Mouse (Mus musculus): ENCODE results near the gene Gm42906. TPM values are rescaled to one million over a fixed set of nuclear protein-coding genes. Genes with fewer than 3 reads are reported as not detected.

Gm42906 gene
- total RNA-seq, 2 experiments from 2014 or later = not detected

GRCm38 (mm10) chr5:151024483-151024882, 403.5 kb downstream of the Gm42906 start:
- no peak for DNase-seq (ENCODE audit: low spot score in 2 of 2)
- intact Hi-C loops (cut with DNase I) = no loop called here

GRCm38 (mm10) chr5:151023461-151023860, 404.5 kb downstream of the Gm42906 start:
- intact Hi-C loops (cut with DNase I) = no loop called here
- DNase-seq (ENCODE audit: low spot score in 2 of 2) = peak; percentile 37 to 61

- intact Hi-C loops (cut with DNase I) = no loop called here
Observed at GRCm38 (mm10) chr5:151022939-151023338, 405.0 kb downstream of the Gm42906 start.

DNA sequence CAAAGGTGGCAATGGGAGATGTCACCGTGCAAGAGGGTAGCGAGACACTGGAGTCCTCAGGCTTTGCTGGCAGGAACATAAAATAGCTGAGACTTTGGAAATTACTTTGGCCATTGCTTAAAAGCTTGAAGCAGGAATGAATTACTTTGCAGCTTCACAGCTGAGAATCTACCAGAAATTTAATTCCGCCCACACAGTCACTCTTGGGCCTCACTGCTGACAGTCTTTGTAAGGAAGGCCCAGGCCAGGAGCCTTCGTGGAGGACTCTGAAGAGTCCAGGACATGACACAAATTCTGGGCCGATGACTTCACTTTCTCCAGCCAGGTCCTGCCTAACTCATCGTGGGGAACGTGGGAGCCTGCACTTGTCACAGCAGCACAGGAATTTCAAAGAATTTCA, 405.9 kb downstream of the Gm42906 start:
- DNase-seq (ENCODE audit: low spot score in 2 of 2) = peak in 1 of 2 experiments; percentile 70
- intact Hi-C loops (cut with DNase I) = no loop called here

More at GRCm38 (mm10) chr5:151022939-151023338, 405.0 kb downstream of the Gm42906 start:
- DNase-seq (ENCODE audit: low spot score in 2 of 2) = peak in 1 of 2 experiments; percentile 56

GRCm38 (mm10) chr5:151020831-151021230, 407.1 kb downstream of the Gm42906 start:
- DNase-seq (ENCODE audit: low spot score in 2 of 2) = no peak
- intact Hi-C loops (cut with DNase I) = loop anchor here (2.0 kb wide), 1 partner anchor 36 kb away; no protein-coding TSS in a partner anchor

DNA sequence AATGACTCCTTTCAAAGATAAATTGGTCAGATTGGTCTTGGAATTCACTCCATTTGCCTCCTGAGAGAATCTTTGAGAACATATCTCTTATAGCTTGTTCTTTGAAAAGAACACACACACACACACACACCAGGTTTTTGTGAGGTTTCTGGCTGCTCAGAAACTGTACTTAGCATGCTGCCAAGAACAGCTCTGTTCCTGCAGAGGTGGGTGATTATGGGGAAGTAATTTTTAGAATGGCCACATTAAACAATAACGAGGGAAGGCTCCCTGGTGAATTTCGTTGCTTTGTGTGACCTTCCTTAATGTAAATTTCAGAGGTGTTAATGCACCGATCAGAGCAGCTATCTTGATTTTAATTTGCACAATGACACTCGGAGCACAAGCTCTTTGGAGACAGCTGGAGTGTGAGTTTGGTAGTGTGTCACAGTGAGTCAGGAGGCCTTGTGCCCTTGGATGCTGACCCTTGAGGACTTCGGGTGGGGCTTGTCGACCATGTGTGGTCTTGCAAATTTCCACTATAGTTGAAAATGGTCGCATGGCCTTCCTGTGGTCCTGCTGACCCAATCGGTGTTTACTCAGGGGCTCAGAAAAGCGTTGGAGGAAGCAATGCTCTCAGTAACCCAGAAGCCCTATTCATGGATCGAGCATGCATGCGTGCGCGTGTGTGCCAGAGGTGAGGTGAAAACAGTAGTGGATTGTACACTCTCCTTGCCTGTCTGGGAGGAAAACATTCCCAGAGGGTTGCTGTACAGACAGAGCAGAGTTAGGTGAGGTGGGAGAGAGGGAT, 407.7 kb downstream of the Gm42906 start:
- intact Hi-C loops (cut with DNase I) = loop anchor here (2.0 kb wide), 1 partner anchor 37 kb away; no protein-coding TSS in a partner anchor
- peak in 1 of 2 experiments; percentile 65 for DNase-seq (ENCODE audit: low spot score in 2 of 2)

- intact Hi-C loops (cut with DNase I) = loop anchor here (5.0 kb wide), 1 partner anchor 108 kb away; no protein-coding TSS in a partner anchor
- DNase-seq (ENCODE audit: low spot score in 2 of 2) = no peak
Observed at GRCm38 (mm10) chr5:151018959-151019358, 409.0 kb downstream of the Gm42906 start.

DNA sequence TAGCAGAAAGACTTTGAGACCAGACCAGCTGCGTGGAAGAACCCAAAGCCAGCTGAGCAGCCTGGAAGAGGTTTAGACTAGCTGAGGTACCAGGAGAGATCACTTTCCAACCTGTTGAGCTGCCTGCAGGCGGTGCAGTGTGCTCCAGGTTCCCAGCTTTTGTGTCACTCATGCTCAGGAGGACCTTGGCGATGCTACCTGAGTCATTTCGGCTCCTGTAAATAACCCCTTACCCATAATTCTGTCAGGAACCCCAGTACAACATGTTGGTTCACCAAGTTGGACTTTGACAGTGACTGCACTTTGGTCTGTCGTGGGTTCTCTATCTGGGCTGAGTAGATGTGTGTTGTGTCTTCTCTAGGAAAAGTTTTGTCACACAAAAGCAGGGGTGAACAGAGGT, 409.5 kb downstream of the Gm42906 start:
- intact Hi-C loops (cut with DNase I) = loop anchor here (5.0 kb wide), 1 partner anchor 109 kb away; no protein-coding TSS in a partner anchor
- no peak for DNase-seq (ENCODE audit: low spot score in 2 of 2)

Other genes starting within 250 kb of the Gm42906 start
- 10 to 100 TPM; 11.1 to 11.7 TPM for gene Stard13, start 194.3 kb downstream of the Gm42906 start, total RNA-seq (2021)
- gene Vmn2r18, start 177.9 kb upstream of the Gm42906 start, total RNA-seq (2021) = not detected
- 1 to 10 TPM; 6.4 to 8.5 TPM for gene Rfc3, start 223.1 kb upstream of the Gm42906 start, total RNA-seq (2021)